Mouse (Mus musculus) hindbrain, embryonic 10.5 days (tissue): Measurements from ENCODE around the gene H2afx. TPM values are rescaled to one million over a fixed set of nuclear protein-coding genes. Genes with fewer than 3 reads are reported as not detected.
"Not testable (repeated sequence)": the region's sequence is repeated elsewhere in the genome, so short reads cannot be mapped to it uniquely, and the experiment has no call there.

Experiments used
- DNase-seq: peaks from one replicate; pipeline ENCODE4 v3.0.0-alpha.2; 2017; ENCODE audit warnings: low spot score
- H3K27ac ChIP-seq: fragments of 300-500 bp; sonication (generic); 2 replicates; pipeline ENCODE4 v1.5.1; 2016; ENCODE audit warnings: mild to moderate bottlenecking, moderate library complexity
- H3K27me3 ChIP-seq: fragments of 300-500 bp; sonication (generic); 2 replicates; pipeline ENCODE4 v1.6.1; 2016; ENCODE audit warnings: mild to moderate bottlenecking; ENCODE audit not compliant: poor library complexity, insufficient read depth, severe bottlenecking
- H3K36me3 ChIP-seq: fragments of 300-500 bp; sonication (generic); 2 replicates; pipeline ENCODE4 v1.6.1; 2016; ENCODE audit warnings: mild to moderate bottlenecking, moderate library complexity
- H3K4me1 ChIP-seq: fragments of 300-500 bp; sonication (generic); replicated peaks from 2 replicates; pipeline ENCODE4 v1.6.1; 2016; ENCODE audit warnings: mild to moderate bottlenecking
- H3K4me3 ChIP-seq: fragments of 300-500 bp; sonication (generic); 2 replicates; pipeline ENCODE4 v1.5.1; 2016; ENCODE audit warnings: mild to moderate bottlenecking, moderate library complexity
- H3K9me3 ChIP-seq: fragments of 300-500 bp; sonication (generic); 2 replicates; pipeline ENCODE4 v1.6.1; 2016; ENCODE audit warnings: mild to moderate bottlenecking, moderate library complexity
- WGBS: fragments of 180-500 bp; shearing (Covaris S2); methylation state at CpG from one replicate; pipeline ENCODE4 v1.1.7; 2016; 5-methylcytosine and 5-hydroxymethylcytosine counted together
- polyA plus RNA-seq: library from polyadenylated mRNA; unstranded; fragments of >200 nt; fragmentation: Nextera tagmentation; extraction: Ambion mirVana; gene quantifications from 2 replicates; pipeline ENCODE4 v1.2.1, GENCODE M21; 2016

The H2afx gene
- 548 and 554 TPM in 2 replicates for polyA plus RNA-seq

- DNase-seq: peak; percentile 99
- Histone ChIP-seq H3K4me1 (peaks cover 15% of the 10 kb centered on the region), H3K27ac (peak within 1 kb of the TSS; percentile 99), H3K27me3 (no peaks in the 10 kb centered on the region), H3K9me3 (peaks cover 11% of the 10 kb centered on the region), H3K36me3 (peaks cover 78% of the 10 kb centered on the region), H3K4me3 (peak within 1 kb of the TSS; percentile 99)
- WGBS: under 1% methylated on average over 91 of the region's 91 CpGs
Measured at GRCm38 (mm10) chr9:44334396-44335330, at the start of gene H2afx. Gene H2afx (plus strand): TSS chr9:44334694.

GRCm38 (mm10) chr9:44286256-44286850, 48.1 kb upstream of the H2afx start:
- Histone ChIP-seq H3K4me3 (peak overlapping the region; percentile 78), H3K36me3 (peaks cover 17% of the 10 kb centered on the region), H3K4me1 (peaks cover 35% of the 10 kb centered on the region), H3K27ac (peak overlapping the region; percentile 87; the same call in 1 of the 2 replicates), H3K9me3 (peaks cover 2% of the 10 kb centered on the region; the same call in 1 of the 2 replicates), H3K27me3 (peaks cover 55% of the 10 kb centered on the region)
- WGBS: 5% methylated on average over 6 of the region's 6 CpGs
- DNase-seq: no peak

- peaks cover 2% of the 10 kb centered on the region; the same call in 1 of the 2 replicates for H3K9me3 ChIP-seq
- H3K27me3 ChIP-seq: peaks cover 55% of the 10 kb centered on the region
- no peak for DNase-seq
- peaks cover 35% of the 10 kb centered on the region for H3K4me1 ChIP-seq
- 8% methylated on average over 11 of the region's 11 CpGs for WGBS
- H3K4me3 ChIP-seq: peak overlapping the region; percentile 78
- peak overlapping the region; percentile 87 for H3K27ac ChIP-seq
- peaks cover 23% of the 10 kb centered on the region for H3K36me3 ChIP-seq
Measured at GRCm38 (mm10) chr9:44287003-44287400, 47.5 kb upstream of the H2afx start.

DNA sequence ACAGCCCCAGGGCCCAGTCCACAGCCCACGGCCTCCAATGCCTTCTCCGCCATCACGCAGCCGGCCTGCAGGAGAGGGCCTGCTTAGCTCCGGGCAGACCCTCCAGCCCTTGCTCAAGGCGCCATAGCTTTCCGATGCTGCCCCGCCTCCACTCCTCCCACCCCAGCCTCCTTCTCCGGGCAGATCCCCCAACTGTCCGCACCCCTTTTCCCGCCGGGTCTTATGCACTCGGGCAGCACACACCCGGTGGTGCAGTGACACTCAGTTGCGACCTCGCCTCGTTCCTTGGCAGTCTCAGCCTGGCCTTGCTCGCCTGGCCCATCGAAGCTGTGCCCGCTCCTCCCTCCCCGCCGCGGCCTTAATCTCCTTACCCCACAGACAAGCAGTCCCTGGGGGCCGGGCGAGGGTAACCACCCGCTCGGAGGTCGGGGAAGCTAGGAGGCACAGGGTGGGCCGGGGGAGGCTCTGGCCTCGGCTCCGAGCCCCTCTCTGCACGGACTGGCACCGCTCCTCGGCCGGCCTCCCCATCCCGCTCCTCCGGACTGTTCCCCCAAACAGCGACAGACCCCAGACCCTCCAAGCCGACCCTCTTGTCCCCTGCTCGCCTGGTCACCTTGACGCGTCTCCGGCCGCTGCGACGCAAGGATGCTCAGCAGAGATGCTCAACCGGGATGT, 47.0 kb upstream of the H2afx start:
- Histone ChIP-seq H3K9me3 (peaks cover 2% of the 10 kb centered on the region; the same call in 1 of the 2 replicates), H3K27ac (peak overlapping the region; percentile 87), H3K4me1 (peaks cover 35% of the 10 kb centered on the region), H3K27me3 (peaks cover 55% of the 10 kb centered on the region), H3K36me3 (peaks cover 28% of the 10 kb centered on the region), H3K4me3 (peak overlapping the region; percentile 78)
- under 1% methylated on average over 47 of the region's 47 CpGs for WGBS
- DNase-seq: peak; percentile 57

- WGBS: under 1% methylated on average over 38 of the region's 38 CpGs
- Histone ChIP-seq H3K27me3 (peaks cover 55% of the 10 kb centered on the region), H3K27ac (peak within 1 kb of the TSS; percentile 87), H3K4me3 (peak within 1 kb of the TSS; percentile 78), H3K9me3 (peaks cover 2% of the 10 kb centered on the region; the same call in 1 of the 2 replicates), H3K36me3 (peaks cover 36% of the 10 kb centered on the region), H3K4me1 (peaks cover 35% of the 10 kb centered on the region)
- peak; percentile 64 for DNase-seq
Measured at GRCm38 (mm10) chr9:44288076-44288958, 46.2 kb upstream of the H2afx start, which contains the start of gene Abcg4. Gene Abcg4 (minus strand): TSS chr9:44288615.

- Histone ChIP-seq H3K27ac (peak overlapping the region; percentile 87; the same call in 1 of the 2 replicates), H3K4me1 (peaks cover 35% of the 10 kb centered on the region), H3K27me3 (peaks cover 55% of the 10 kb centered on the region), H3K36me3 (peaks cover 42% of the 10 kb centered on the region), H3K9me3 (peaks cover 2% of the 10 kb centered on the region; the same call in 1 of the 2 replicates), H3K4me3 (peak overlapping the region; percentile 78)
- DNase-seq: peak; percentile 29
- 6% methylated on average over 11 of the region's 11 CpGs for WGBS
Measured at GRCm38 (mm10) chr9:44288959-44289291, 45.6 kb upstream of the H2afx start.

- WGBS: 75% methylated on average over 3 of the region's 3 CpGs
- peaks cover 76% of the 10 kb centered on the region for H3K36me3 ChIP-seq
Measured at GRCm38 (mm10) chr9:44292490-44292889, 42.0 kb upstream of the H2afx start.

GRCm38 (mm10) chr9:44300001-44300400, 34.5 kb upstream of the H2afx start:
- 94% methylated on average over 3 of the region's 3 CpGs for WGBS
- Histone ChIP-seq H3K36me3 (peaks cover 80% of the 10 kb centered on the region), H3K4me1 (peaks cover 17% of the 10 kb centered on the region)
- not testable (repeated sequence) for H3K9me3 ChIP-seq, H3K27ac ChIP-seq, DNase-seq, H3K4me3 ChIP-seq, H3K27me3 ChIP-seq

More at GRCm38 (mm10) chr9:44292490-44292889, 42.0 kb upstream of the H2afx start:
- Histone ChIP-seq H3K4me1 (peaks cover 19% of the 10 kb centered on the region), H3K4me3 (no peak overlapping the region), H3K9me3 (peaks cover 2% of the 10 kb centered on the region; the same call in 1 of the 2 replicates), H3K27me3 (peaks cover 31% of the 10 kb centered on the region), H3K27ac (no peak overlapping the region)
- DNase-seq: peak; percentile 37

DNA sequence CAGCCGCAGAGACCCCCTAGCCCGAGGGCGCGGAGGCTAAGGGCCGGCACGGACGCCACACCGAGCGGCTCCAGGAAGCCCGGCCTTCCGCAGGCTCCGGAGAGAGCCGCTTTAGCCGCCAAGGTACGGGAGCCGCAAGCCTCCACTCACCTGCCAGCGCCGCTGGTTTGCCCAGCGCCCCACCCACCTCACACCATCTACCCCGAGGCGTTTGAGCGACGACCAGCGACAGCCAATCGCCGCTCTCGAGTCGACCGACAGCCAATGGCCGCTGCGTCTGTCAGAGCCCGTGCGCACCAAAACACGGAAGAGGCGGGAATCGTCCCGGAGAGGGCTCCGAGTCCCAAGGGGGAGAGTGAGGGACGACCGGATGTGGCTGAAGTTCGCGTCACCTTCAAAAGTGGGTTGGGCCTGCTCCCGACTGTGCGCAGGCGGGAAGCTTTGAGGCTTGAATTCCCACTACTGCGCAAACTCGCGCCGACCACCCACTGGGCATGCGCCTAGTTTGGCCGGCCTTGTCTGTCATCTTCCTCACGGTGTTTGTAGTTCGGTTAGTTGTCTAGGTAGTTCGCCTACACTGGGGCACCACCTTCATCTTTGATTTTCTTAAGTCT, 28.9 kb upstream of the H2afx start, which contains the start of gene Hinfp:
Gene Hinfp (minus strand): TSS at position 206 of the 614 bp plus-strand sequence.
- DNase-seq: peak; percentile 98
- Histone ChIP-seq H3K4me3 (peak within 1 kb of the TSS; percentile 98), H3K27me3 (peaks cover 4% of the 10 kb centered on the region), H3K9me3 (no peaks in the 10 kb centered on the region), H3K27ac (peak within 1 kb of the TSS; percentile 93), H3K4me1 (peaks cover 24% of the 10 kb centered on the region), H3K36me3 (peaks cover 29% of the 10 kb centered on the region)
- under 1% methylated on average over 54 of the region's 54 CpGs for WGBS

GRCm38 (mm10) chr9:44306532-44306931, 28.0 kb upstream of the H2afx start:
- DNase-seq: no peak
- no peak overlapping the region for H3K4me3 ChIP-seq
- H3K27ac ChIP-seq: no peak overlapping the region
- no peaks in the 10 kb centered on the region for H3K9me3 ChIP-seq
- peaks cover 14% of the 10 kb centered on the region for H3K27me3 ChIP-seq
- 88% methylated on average over 6 of the region's 6 CpGs for WGBS
- H3K36me3 ChIP-seq: peaks cover 24% of the 10 kb centered on the region
- H3K4me1 ChIP-seq: peaks cover 33% of the 10 kb centered on the region

DNA sequence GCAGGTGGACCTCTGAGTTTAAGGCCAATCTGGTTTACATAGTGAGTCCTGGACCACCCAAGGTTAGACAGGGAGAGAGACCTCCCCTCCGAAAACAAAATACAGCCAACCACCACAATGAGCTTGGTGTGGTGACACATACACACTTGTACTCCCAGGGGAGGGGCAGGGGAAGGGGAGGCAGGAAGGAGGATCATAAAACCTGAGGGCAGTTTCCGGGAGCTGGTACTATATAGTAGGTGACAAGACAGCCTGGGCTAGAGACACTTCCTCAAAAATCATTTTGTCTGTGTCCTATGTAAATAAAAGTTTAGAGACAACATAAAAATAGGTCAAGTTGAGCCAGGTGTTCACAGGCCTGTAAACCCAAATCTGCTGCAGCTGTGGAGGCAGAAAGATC, 27.2 kb upstream of the H2afx start:
- no peak for DNase-seq
- 91% methylated on average over 2 of the region's 2 CpGs for WGBS
- H3K36me3 ChIP-seq: peaks cover 23% of the 10 kb centered on the region
- no peak overlapping the region for H3K4me3 ChIP-seq
- peaks cover 18% of the 10 kb centered on the region for H3K27me3 ChIP-seq
- peaks cover 39% of the 10 kb centered on the region for H3K4me1 ChIP-seq
- H3K9me3 ChIP-seq: no peaks in the 10 kb centered on the region
- H3K27ac ChIP-seq: no peak overlapping the region
